Mouse (Mus musculus): Measurements from ENCODE around the gene 3110070M22Rik.

- TF ChIP-seq CTCF (conservative IDR thresholded peaks at IDR 0.05; ENCODE audit: low read length) (no peak), POU5F1 (IDR thresholded peaks at IDR 0.05; ENCODE audit: borderline replicate concordance, low read length) (no peak)
Observed at GRCm38 (mm10) chr13:119453563-119453962, 34.6 kb downstream of the 3110070M22Rik start.
